Mouse (Mus musculus) lung, adult 2 months (tissue): ENCODE results near the gene Rora.

ENCODE experiments used
- CTCF ChIP-seq: fragments of 200-500 bp; IDR thresholded peaks from 2 replicates; pipeline ENCODE4 v1.5.1; 2011; ENCODE audit warnings: mild to moderate bottlenecking, low read length, control low read depth; ENCODE audit not compliant: insufficient read depth
- POLR2A ChIP-seq: fragments of 200-500 bp; IDR thresholded peaks from 2 replicates; pipeline ENCODE4 v1.6.1; 2011; ENCODE audit warnings: low read depth, mild to moderate bottlenecking, control low read depth, low read length, borderline replicate concordance; ENCODE audit errors: extremely low read depth

DNA sequence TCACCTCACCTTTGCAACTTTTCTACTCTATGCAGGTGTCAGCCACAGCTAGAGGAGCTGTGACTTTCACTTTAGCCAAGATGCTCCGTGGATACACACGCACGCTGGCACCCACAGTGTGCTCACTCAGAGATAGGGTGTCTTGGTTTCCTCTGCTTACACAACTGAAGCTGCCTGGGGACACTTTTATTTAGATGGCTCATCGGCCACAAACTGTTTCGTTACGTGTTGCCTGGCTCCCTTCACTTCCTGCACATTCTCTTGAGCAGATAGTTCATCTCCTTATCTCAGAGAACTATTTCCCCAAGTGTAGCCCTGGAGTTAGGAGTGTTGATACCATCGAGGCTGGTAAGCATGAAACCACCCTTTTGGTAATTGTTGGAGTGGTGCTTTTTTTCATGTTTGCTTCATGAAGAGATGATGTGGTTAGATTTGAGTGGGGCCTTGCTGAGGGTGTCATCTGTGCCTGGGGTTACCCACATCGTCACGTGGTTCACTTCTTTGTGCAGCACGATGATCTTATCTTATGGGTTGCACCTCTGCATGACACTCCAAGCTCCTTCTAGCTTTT, 380.8 kb downstream of the Rora start:
- TF ChIP-seq CTCF: no peak
- TF ChIP-seq POLR2A: no peak
